Mouse (Mus musculus) NIH3T3 (cell line): ENCODE results near the gene Mrpl39.

Experiments used
- DNase-seq: peaks from one replicate; pipeline ENCODE4 v3.0.0-alpha.2; 2012; ENCODE audit warnings: low read depth

Mrpl39 gene

GRCm38 (mm10) chr16:84698708-84699107, 36.8 kb downstream of the Mrpl39 start:
- peak; percentile 71 for DNase-seq

- no peak for DNase-seq
These were observed 39.4 kb downstream of the Mrpl39 start for GRCm38 (mm10) chr16:84696178-84696577.

- DNase-seq: no peak
These were observed 53.6 kb downstream of the Mrpl39 start for GRCm38 (mm10) chr16:84681991-84682390.

- peak; percentile 49 for DNase-seq
These were observed 54.8 kb downstream of the Mrpl39 start for GRCm38 (mm10) chr16:84680760-84681159.

- DNase-seq: peak; percentile 18
These were observed 58.2 kb downstream of the Mrpl39 start for GRCm38 (mm10) chr16:84677292-84677691.
